Mouse (Mus musculus) liver, adult 2 months (tissue): ENCODE measurements around the gene March11.

Experiments
- CTCF ChIP-seq: fragments of 200-500 bp; IDR thresholded peaks from 2 replicates; pipeline ENCODE4 v1.5.1; 2011; ENCODE audit warnings: low read depth, low read length, control low read depth
- POLR2A ChIP-seq: fragments of 200-500 bp; IDR thresholded peaks from 2 replicates; pipeline ENCODE4 v1.6.1; 2011; ENCODE audit warnings: low read length, control low read depth; ENCODE audit not compliant: insufficient read depth; ENCODE audit errors: extremely low read depth

DNA sequence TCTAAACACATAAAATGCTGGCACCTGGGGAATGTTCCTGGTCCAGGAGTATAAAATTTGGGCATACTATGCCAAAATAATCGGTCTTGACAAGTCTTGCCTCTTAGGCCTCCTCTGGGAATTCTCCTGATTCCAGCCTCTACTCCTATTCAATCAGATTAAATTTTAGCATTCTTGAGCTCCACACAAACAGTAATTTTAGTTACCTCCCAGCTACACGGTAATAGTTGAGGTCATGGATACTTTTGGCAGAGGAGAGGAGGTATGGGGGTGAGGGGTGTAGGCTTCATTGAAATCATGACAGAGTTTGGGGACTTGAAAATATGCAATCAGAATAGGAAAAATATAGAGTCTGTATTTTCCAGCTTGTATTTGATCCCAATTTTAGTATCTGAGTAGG, 121.7 kb downstream of the March11 start:
- no peak for TF ChIP-seq POLR2A
- no peak for TF ChIP-seq CTCF
